Mouse (Mus musculus) kidney, postnatal 25 days (tissue): Measurements from ENCODE around the gene Vmp1.

Source experiments
- DNase-seq, 2 experiments: peaks; one replicate each; pipeline ENCODE4 v3.0.0; 2021; ENCODE audit warnings: mixed read lengths in 2 of 2

Vmp1 gene

DNA sequence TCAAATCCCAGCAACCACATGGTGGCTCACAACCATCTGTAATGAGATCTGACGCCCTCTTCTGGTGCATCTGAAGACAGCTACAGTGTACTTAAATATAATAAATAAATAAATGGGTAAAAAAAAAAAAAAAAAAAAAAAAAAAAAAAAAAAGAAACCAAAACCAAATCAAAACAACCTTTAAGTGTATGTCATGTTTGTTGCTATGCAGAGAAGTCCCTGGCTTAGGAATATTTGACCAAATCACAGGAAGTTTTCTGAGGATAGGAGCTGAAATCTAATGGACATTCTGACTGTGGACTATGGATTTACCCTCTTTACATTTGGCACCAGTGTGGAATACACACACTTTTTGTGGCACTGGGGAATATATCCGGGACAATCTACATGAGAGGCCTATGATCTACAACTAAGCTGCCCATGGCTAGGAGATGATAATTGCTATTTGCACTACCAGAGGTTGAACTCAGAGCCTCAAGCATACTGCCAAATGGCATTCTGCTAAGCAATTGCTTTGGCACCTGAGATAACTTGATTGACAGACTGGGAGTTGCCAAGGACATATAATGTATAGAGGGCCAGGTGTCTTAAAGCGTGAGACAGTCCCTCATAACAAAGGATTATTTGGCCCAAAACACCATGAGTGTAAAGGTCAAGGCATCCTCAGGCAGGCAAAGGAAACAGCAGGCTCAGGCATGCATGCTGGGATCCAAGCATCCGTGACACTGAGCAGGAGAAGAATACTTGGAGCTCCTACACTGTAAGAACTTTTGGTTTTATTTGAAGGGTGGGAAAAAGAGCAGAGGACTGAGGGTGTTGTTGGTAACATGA is 84.0 kb downstream of the Vmp1 start:
- peak; percentile 33 to 65 for DNase-seq

DNA sequence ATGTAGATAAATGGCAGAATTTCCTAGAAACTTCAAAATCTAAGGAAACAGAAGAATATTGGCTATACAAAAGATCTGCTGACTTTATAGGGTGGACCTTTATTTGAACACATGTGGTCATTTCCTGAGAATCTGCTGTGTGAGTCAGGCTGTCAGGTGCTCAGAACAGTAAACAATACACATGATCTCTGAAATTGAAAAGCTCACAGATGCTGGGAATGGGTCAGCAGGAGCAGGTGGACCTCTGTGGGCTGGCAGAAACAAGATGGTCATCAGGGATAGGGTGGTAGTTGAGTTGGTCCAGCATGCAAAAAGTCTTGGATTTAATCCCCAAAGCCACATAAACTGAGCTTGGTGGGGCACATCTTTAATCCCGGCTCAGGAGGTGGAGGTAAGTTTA is 85.1 kb downstream of the Vmp1 start:
- no peak for DNase-seq

GRCm38 (mm10) chr11:86598154-86598553 is 85.5 kb downstream of the Vmp1 start:
- no peak for DNase-seq

DNA sequence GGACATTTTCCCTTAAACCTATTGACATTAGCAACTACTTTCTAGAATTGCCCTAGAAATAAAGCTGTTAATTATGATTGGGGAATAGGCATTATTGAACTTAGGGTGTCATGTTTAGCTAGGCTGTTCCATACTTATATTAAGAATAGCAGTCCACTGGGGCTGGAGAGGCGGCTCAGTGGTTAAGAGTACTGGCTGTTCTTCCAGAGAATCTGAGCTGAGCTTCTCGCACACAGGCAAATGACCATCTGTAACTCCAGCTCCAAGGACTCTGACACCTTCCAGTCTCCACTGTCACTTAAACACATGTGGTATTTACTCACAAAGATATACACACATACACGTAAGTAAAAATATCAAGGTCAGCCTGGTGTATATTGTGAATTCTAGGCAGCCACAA is 86.7 kb downstream of the Vmp1 start:
- no peak for DNase-seq

- peak; percentile 78 to 95 for DNase-seq
Measured at GRCm38 (mm10) chr11:86596187-86596960, 87.3 kb downstream of the Vmp1 start.

DNA sequence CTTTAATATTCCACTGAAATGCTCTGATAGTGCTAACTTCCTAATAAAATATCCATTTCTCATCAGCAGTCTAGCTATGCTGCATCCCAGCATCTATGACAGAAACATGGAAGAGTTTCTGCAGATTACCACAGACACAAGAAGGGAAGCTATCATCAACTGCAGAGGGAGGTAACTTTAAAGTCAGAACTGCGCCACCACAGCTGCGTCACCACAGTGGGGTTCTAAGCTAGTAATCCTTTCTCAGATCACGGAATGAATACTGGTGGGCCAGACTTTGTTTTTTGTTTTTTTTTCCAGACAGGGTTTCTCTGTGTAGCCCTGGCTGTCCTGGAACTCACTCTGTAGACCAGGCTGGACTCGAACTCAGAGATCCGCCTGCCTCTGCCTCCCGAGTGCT is 88.3 kb downstream of the Vmp1 start:
- no peak for DNase-seq

GRCm38 (mm10) chr11:86594188-86594876 is 89.3 kb downstream of the Vmp1 start:
- no peak for DNase-seq

DNA sequence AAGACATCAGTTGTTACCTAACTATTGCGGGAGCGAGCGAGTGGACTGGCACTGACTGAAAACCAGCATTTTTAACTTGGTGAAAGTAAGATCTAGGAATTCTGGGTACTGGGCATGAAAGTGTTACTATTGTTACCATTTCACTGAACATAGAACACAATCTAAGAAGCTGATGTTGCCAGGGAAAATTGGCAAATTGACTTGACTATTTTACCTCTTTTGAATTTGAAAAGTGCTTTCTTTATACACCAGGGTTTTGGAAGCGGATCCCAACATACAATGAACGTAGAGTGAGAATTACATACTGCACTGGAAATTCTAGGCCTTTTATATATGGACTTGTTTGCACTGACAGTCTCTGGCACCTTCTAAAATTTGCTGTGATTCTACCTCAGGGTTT is 90.2 kb downstream of the Vmp1 start:
- no peak for DNase-seq

- DNase-seq = no peak
Measured at GRCm38 (mm10) chr11:86592993-86593392, 90.6 kb downstream of the Vmp1 start.

- DNase-seq = no peak
Measured at GRCm38 (mm10) chr11:86591931-86592616, 91.6 kb downstream of the Vmp1 start.

GRCm38 (mm10) chr11:86591301-86591845 is 92.3 kb downstream of the Vmp1 start:
- no peak for DNase-seq

DNA sequence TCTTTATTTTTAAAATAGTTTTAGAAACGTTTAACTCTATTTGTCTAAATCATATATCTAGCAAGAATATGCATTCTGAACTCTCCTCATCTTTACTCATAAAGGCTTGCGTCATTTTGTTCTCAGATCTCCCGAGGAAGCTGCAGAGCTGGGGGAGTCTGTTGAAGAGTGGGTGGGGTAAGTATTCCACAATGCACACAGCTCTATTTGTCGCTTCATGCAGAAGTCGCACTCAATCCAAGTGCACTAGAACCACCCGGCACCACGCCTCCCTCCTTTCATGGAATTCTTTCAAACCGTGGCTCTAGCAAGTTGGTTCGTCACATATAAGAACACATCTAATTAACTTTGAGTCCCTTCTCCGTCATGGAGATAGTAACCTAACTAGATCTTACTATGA is 93.1 kb downstream of the Vmp1 start:
- DNase-seq = no peak

DNA sequence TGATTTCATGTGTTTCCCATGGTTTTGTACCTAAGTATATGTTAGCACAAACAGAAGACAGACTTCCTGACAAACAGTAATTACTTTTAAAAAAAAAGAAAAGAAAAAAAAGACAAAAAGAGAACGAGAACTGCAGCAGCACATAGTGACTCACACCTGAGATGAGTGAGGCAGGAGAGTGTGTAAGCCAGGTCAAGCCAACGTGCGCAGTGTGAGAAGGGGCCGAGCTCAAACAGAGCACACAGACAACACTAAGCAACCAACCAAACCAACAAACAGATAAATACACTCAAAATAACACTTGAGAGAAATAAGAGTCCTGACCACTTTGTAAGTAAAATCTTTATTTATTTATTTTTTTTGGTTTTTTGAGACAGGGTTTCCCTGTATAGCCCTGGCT is 93.6 kb downstream of the Vmp1 start:
- no peak for DNase-seq

GRCm38 (mm10) chr11:86588583-86589298 is 94.9 kb downstream of the Vmp1 start:
- DNase-seq = no peak

GRCm38 (mm10) chr11:86587830-86588229 is 95.8 kb downstream of the Vmp1 start:
- DNase-seq = no peak

DNA sequence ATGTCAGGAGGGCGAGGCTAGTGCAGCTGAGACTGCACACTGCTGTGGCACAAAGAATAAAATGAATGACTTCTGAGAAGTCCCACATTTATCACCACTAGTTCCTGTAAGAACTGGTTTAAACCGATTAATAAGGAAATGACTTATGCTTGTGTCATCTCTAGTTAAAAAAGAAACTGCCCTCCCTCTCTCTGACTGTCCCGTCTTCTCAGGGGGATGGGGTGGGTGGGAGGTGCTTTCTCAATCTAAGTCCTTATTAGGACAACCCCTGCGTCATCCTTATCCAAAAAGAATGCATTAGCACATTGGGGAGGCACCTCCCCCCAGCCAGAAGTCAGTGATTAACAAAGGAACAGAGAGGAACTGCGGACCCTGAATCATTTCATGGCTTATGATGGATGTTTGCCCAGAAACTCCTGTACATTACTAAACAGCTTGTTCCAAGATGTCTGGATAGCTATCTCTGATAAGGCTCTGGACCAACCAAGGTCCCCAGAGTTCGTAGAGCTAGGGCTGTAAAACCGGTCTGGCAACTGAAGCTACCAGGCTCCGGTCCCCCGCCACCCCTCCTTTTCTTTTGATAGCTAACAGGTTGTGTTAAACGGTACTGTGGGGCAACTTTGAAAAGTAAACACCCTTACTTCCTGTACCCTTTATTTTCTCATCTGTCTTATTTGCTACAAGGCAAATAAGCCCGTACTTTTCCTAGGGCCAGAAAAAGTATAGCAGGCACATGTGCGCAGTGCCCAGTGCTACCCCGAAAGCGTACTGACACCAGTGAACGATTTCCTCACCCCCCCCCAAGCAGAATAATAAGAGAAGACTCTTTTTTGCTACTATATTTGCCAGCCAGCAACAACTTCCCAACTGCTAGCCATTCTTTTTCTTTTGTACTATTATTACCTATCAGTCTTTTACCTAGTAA is 96.5 kb downstream of the Vmp1 start:
- peak; percentile 87 to 91 for DNase-seq

DNA sequence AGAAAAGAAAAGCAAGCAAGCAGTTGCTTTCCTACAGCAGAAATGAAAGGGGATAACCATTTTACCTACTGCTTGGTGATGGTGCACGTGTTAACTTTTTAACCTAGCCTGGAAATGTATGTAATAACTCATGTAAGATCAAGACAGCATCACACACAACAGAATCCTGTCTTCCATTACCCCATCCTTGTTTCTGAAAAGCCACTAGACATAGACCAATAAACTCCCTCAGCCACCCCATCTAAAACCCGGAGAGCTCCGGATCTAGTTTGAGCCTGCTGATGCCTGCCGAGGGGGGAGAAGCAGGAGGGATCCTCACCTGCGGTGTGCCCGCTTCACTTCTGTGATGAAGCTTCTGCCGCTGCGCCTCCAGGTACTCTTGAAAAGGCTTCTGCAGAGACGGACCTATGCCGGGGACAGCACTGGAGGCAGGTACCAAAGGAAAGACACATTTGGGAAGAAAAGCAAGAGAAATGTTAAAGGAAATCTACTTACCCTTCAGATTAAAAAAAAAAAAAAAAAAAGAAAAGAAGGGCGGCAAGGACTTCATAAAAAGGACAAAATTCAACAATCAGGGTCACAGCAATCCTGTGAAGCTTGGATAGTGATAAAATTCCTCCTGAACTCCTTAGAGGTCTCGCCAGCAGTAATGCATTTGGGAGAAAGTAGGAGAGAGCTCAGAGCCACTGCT is 97.3 kb downstream of the Vmp1 start:
- DNase-seq = peak; percentile 48 to 74

DNA sequence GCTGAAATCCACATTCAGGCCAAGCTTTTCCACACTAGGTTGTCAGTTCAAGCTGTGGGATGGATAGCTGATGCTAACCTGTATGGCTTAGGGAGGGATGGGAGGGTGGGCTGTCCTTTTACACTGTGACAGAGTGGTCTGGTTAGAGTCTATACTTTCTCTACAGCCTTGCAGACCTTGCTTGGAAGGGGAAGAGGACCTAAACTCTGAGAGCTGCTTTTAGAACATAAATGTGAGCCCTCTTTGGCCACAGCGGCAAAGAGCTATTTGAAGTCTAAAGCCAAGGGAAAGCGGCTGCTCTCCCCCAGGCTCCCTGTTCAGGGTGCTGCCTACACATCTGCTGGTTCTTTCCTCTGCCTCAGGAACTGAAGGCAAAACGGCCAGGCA is 98.0 kb downstream of the Vmp1 start:
- DNase-seq = no peak

DNA sequence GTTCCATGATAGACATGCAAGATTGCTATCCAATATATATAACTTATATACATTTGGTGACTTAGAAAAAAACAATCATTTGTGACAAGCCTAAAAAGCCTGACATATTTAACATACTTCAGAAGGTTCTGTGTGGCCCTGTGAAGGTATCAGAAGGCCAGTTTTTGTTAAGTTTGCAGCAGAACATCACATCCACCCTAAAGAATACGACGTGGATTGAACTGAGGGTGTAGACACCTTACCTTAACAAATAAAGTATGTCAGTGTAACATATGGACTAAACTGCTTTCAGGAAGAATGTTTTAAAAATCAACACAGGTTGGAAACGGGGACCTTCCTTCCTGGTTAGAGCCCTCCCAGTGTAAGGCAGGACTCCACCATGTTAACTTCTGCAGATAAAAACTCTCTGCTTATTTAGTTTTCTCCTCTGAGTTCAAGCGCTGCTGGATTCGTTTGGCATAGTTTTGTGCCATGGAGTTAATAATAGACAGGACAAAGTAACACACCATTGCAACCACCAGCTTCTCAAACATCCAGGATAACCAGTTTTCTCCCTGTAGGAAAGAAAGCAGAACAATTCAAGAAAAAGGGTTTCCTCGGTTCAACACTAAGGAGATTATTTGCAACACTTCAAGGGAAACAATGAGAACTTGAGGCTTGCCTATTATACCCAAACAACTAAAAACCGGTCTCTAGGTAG is 98.6 kb downstream of the Vmp1 start:
- DNase-seq = no peak
